Mouse (Mus musculus) kidney, postnatal 0 days (tissue): ENCODE results near the gene Ank2. TPM values are rescaled to one million over a fixed set of nuclear protein-coding genes. Genes with fewer than 3 reads are reported as not detected.

ENCODE experiments used
- ATAC-seq: fragments of 200-750 bp; cut with Nextera tagmentation; replicated peaks from 2 replicates; pipeline ENCODE4 v1.8.0; 2017; ENCODE audit warnings: low read depth, moderate number of reproducible peaks, moderate TSS enrichment, moderate library complexity; ENCODE audit not compliant: low FRiP score
- DNase-seq: peaks from one replicate; pipeline ENCODE4 v3.0.0-alpha.2; 2016; ENCODE audit warnings: low spot score
- H3K27ac ChIP-seq: fragments of 300-500 bp; sonication (generic); 2 replicates; pipeline ENCODE4 v1.5.1; 2014; ENCODE audit warnings: mild to moderate bottlenecking
- H3K27me3 ChIP-seq: fragments of 300-500 bp; sonication (generic); 2 replicates; pipeline ENCODE4 v1.6.1; 2014; ENCODE audit warnings: low read length, mixed read lengths; ENCODE audit not compliant: insufficient read depth
- H3K36me3 ChIP-seq: fragments of 300-500 bp; sonication (generic); 2 replicates; pipeline ENCODE4 v1.6.1; 2014; ENCODE audit warnings: low read length, mixed read lengths; ENCODE audit not compliant: insufficient read depth
- H3K4me1 ChIP-seq: fragments of 300-500 bp; sonication (generic); replicated peaks from 2 replicates; pipeline ENCODE4 v1.6.1; 2014; ENCODE audit warnings: antibody characterized with exemption, low read length, mixed read lengths; ENCODE audit not compliant: insufficient read depth
- H3K4me2 ChIP-seq: fragments of 300-500 bp; sonication (generic); 2 replicates; pipeline ENCODE4 v1.6.1; 2014; ENCODE audit warnings: mild to moderate bottlenecking, low read length, moderate library complexity, mixed read lengths
- H3K4me3 ChIP-seq: fragments of 300-500 bp; sonication (generic); replicated peaks from 2 replicates; pipeline ENCODE4 v1.5.1; 2014; ENCODE audit warnings: low read depth, low read length
- H3K9ac ChIP-seq: fragments of 300-500 bp; sonication (generic); 2 replicates; pipeline ENCODE4 v1.6.1; 2014; ENCODE audit warnings: low read depth, low read length
- H3K9me3 ChIP-seq: fragments of 300-500 bp; sonication (generic); replicated peaks from 2 replicates; pipeline ENCODE4 v1.6.1; 2016; ENCODE audit warnings: low read length, inconsistent platforms, mixed read lengths
- CTCF ChIP-seq: IDR thresholded peaks from 2 replicates; pipeline ENCODE4 v1.5.1; 2016; ENCODE audit warnings: antibody characterized with exemption, low read depth, mild to moderate bottlenecking, moderate library complexity
- WGBS: fragments of 180-500 bp; shearing (Covaris S2); extraction: QIAGEN DNeasy Blood & Tissue Kit; methylation state at CpG from one replicate; pipeline ENCODE4 v1.1.7; 2014; 5-methylcytosine and 5-hydroxymethylcytosine counted together
- polyA plus RNA-seq: library from polyadenylated mRNA; unstranded; fragments of >200 nt; fragmentation: Nextera tagmentation; extraction: Ambion mirVana; gene quantifications from 2 replicates; pipeline ENCODE4 v1.2.1, GENCODE M21; 2015

Gene Ank2
- polyA plus RNA-seq, 1 experiment from 2014 or later, result 4.1 TPM

DNA sequence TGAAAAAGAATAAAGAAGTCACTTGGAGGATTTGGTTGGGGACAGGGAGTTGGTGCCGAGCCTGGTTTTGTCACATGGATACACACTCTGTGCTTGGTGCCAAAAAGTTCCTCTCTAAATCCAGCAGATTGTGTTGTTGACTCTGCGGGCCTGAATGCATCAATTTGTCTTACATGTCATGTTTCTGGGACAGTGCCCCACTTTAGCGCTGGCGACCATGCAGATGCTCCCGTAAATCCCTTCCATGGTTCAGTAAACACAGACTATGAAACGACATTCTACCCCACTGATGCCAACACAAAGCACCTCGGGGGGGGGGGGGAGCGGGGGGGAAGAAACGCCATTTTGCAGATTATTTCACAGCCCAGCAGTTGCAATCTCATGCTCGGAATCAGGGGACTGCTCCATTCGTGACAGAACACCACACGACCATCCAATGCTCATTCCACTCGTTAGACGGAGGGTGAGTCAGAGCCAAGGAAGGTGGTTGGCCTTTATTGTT is 112.1 kb downstream of the Ank2 start:
- WGBS, result 66% methylated on average over 13 of the region's 14 CpGs
- DNase-seq, result no peak
- H3K4me1 ChIP-seq, result no peaks in the 10 kb centered on the region
- H3K27me3 ChIP-seq, result no peaks in the 10 kb centered on the region
- H3K4me3 ChIP-seq, result no peak overlapping the region
- H3K4me2 ChIP-seq, result no peak overlapping the region
- no peak overlapping the region for H3K9ac ChIP-seq
- no peak overlapping the region for H3K27ac ChIP-seq
- H3K36me3 ChIP-seq, result no peaks in the 10 kb centered on the region
- ATAC-seq, result no peak
- TF ChIP-seq CTCF, result no peak
- no peaks in the 10 kb centered on the region for H3K9me3 ChIP-seq

DNA sequence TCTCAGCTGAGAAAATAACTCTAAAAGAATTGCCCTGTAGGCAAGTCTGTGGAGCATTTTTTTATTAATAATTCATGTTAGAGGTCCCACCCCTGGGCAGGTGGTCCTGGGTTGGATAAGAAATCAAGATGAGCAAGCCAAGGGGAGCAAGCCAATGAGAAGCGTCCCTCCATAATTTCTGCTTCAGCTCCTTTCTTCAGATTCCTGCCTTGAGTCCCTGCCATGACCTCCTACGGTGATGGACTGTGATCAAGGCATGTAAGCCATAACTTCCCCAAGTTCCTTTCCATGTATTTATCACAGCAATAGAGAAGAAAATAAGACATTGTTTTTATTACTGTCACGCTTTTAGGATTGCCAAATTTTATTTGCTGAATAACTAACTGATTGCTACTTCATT is 115.9 kb downstream of the Ank2 start:
- H3K4me1 ChIP-seq, result no peaks in the 10 kb centered on the region
- H3K9me3 ChIP-seq, result no peaks in the 10 kb centered on the region
- no peaks in the 10 kb centered on the region for H3K27me3 ChIP-seq
- no peak for TF ChIP-seq CTCF
- H3K36me3 ChIP-seq, result no peaks in the 10 kb centered on the region
- ATAC-seq (no peak), DNase-seq (no peak)
- WGBS, result 91% methylated on average over 3 of the region's 3 CpGs
- H3K4me2 ChIP-seq, result no peak overlapping the region
- no peak overlapping the region for H3K9ac ChIP-seq
- no peak overlapping the region for H3K27ac ChIP-seq
- no peak overlapping the region for H3K4me3 ChIP-seq

DNA sequence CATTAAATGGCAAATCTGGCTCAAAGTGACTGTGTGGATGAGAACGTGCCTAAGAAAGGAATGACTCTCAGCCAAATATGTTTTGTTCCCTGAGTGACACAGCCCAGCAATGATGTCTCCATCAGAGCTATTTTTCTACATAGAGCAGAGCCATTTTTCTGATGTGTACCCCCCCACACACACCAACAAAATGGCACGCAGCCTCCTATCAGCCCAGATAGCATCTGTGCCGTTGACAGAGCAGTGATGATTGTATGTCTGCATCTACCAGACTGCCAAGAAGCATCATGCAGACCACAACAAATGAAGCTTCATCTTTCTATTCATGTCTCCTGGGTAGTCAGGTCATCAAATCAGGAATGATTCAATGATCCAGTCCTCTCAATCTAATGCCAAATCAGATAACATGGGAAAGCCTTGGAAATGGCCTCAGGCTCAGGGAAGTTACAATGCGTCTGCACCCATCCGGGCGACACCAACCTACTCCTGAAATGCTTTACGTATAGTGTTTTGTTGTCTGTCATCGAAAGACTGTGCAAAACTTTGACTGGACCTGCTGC is 122.2 kb downstream of the Ank2 start:
- ATAC-seq, result no peak
- TF ChIP-seq CTCF, result no peak

DNA sequence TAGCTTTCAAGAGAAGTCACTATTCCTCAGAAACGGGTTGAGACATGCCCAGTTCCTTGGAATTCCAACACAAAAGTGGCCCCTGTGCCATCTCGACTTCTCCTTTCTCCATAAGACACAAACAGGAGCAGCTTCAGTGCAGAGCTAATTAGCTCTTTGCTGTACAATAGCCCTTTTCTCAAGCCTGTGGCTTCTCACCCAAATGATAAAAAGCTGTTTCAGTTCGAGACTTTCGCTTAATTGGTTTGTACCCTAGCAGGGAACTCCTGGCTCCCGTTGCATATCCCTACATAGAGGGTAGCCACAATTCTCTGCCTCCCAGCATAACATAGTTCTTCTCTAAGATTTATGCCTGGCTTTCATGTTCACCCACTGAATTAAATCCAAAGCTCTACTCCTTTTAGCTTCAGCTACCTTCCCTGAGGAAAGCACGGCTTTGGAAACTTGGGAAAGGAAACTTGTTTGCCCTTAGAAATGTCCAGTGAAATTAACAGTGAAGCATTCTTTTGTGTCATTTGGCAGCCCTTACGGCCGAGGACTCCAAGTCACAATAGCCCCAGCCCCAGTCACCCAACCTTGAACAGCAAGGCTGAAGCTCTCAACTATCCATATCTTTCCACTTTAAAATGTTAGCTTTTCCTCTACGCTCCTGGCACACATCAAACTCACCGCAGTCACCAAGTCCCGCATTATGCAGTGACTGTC is 123.0 kb downstream of the Ank2 start:
- no peak for DNase-seq
- Histone ChIP-seq H3K9me3 (no peaks in the 10 kb centered on the region), H3K27ac (no peak overlapping the region), H3K4me3 (no peak overlapping the region), H3K4me1 (no peaks in the 10 kb centered on the region), H3K4me2 (no peak overlapping the region), H3K9ac (no peak overlapping the region), H3K36me3 (no peaks in the 10 kb centered on the region), H3K27me3 (no peaks in the 10 kb centered on the region)
- no peak for TF ChIP-seq CTCF
- 54% methylated on average over 11 of the region's 11 CpGs for WGBS
- ATAC-seq, result no peak

More for the DNA sequence above, 122.2 kb downstream of the Ank2 start:
- no peak overlapping the region for H3K4me2 ChIP-seq
- H3K9ac ChIP-seq, result no peak overlapping the region
- H3K4me1 ChIP-seq, result no peaks in the 10 kb centered on the region
- H3K4me3 ChIP-seq, result no peak overlapping the region
- no peak overlapping the region for H3K27ac ChIP-seq
- H3K27me3 ChIP-seq, result no peaks in the 10 kb centered on the region
- 90% methylated on average over 8 of the region's 8 CpGs for WGBS
- no peaks in the 10 kb centered on the region for H3K36me3 ChIP-seq
- no peaks in the 10 kb centered on the region for H3K9me3 ChIP-seq
- no peak for DNase-seq

DNA sequence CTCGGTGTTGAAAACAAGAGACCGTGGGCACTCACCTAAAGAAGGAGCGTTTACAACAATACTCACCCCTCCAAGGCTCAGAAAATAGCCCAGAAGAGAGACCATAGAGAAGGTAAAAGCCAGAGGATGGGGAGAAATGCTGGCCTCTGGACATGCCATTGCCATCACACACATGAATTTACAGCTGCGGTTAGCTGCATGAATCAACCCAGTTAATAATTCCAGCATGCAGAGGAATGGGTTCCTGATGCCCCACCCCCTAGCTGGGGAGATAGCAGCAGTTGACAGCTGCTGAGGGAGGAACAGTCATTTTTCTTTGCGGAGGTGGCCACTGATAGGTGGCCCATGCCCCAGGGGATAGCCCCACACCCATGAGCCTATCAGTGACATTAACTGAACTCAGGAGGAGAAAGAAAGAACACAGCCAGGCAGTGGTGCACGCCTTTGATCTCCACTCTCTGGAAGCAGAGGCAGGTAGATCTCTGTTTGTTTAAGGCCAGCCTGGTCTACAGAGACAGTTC is 124.9 kb downstream of the Ank2 start:
- no peak for DNase-seq
- H3K27ac ChIP-seq, result no peak overlapping the region
- 85% methylated on average over 6 of the region's 6 CpGs for whole genome bisulfite sequencing
- no peak overlapping the region for H3K9ac ChIP-seq
- no peak overlapping the region for H3K4me3 ChIP-seq
- H3K9me3 ChIP-seq, result no peaks in the 10 kb centered on the region
- H3K4me1 ChIP-seq, result no peaks in the 10 kb centered on the region
- no peak overlapping the region for H3K4me2 ChIP-seq
- TF ChIP-seq CTCF, result no peak
- no peaks in the 10 kb centered on the region for H3K36me3 ChIP-seq
- ATAC-seq, result no peak
- no peaks in the 10 kb centered on the region for H3K27me3 ChIP-seq

DNA sequence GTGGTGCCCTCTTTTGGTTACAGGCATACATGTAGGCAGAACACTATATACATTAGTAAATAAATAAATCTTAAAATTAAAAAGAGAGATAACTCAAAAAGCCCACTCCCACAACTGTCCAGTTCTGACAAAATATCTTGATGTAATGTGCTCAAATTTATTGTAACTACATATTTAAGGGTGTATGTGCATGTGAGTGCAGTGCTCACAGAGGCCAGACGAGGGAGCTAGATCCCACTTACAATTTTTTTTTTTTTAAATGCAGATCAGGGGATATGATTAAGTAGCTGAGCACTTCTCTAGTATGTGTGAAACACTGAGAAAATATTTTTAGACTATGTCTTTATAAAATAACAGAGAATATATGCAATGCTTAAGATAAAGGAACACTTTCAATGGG is 127.4 kb downstream of the Ank2 start:
- TF ChIP-seq CTCF, result no peak
- Histone ChIP-seq H3K9me3 (no peaks in the 10 kb centered on the region), H3K9ac (no peak overlapping the region), H3K27ac (no peak overlapping the region), H3K4me2 (no peak overlapping the region), H3K36me3 (no peaks in the 10 kb centered on the region), H3K4me3 (no peak overlapping the region), H3K27me3 (no peaks in the 10 kb centered on the region), H3K4me1 (no peaks in the 10 kb centered on the region)
- WGBS, result 89% methylated on average over 1 of the region's 1 CpGs
- DNase-seq (no peak), ATAC-seq (no peak)
